Mouse (Mus musculus): ENCODE results near the gene Cwc15. TPM values are rescaled to one million over a fixed set of nuclear protein-coding genes. Genes with fewer than 3 reads are reported as not detected.
A peak's percentile ranks its signal among the peaks of the same experiment; 100 is the strongest.
"Not testable (repeated sequence)": the region's sequence is repeated elsewhere in the genome, so short reads cannot be mapped to it uniquely, and the experiment has no call there.

Cwc15 gene
- polyA plus RNA-seq (2012; ENCODE audit: insufficient read depth, insufficient read length, missing spikeins): 146 and 164 TPM in 2 replicates

DNA sequence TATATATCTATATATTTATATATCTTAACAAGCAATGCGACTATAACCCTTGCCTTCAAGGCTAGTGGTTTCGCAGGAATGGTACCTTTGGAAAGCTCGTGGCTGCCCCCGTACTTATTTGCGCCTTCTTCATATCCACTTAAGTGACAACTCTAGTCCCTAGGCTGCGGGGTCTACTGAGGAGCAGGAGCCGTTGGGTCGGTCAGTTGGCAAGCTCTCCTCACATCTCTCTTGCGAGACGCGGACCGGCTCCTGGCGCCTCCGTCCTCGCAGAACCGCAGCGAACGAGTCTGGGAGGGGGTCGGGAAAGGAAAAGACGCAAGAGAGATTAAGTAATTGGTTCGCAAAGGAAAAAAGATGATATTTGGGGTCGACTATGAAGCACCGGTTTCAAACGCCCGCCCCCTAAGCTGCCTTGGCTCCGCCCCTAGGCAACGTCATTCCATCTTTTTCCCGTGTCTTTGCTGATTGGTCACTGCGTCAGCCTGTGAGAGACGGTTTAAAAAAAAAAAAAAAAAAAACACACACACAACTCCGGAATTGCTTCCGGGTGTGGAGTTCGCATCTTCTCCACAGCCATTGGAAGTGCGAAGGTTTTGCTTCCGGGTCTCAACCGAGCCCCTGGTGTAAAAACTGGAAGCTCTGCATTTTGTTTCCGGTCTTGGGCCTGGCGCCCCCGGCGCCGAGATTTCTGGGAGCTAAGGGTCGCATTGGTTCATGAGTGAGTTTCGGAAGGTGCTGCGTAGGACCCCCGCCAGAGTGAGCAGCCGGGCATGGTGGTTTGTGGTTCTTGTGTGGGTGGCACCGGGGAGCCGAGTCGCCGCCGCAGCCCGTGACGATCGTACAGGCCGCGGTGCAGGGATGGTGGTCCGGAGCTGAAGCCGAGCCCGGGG is at the start of gene Cwc15, which contains the start of gene Kdm4d:
Cwc15 (plus strand) TSS at position 595 of the 893 bp plus-strand sequence.
Kdm4d (minus strand) TSS at position 460 of the 893 bp plus-strand sequence.
- Histone ChIP-seq H3K4me1 (ENCODE audit: control insufficient read depth, insufficient read depth, insufficient read length, low read length) (no peaks in the 10 kb centered on the region), H3K4me3 (ENCODE audit: insufficient read depth, low read depth, low read length) (peak within 1 kb of the TSS; percentile 95), H3K27ac (replicated peaks; ENCODE audit: low read depth, low read length) (peak within 1 kb of the TSS; percentile 53)

DNA sequence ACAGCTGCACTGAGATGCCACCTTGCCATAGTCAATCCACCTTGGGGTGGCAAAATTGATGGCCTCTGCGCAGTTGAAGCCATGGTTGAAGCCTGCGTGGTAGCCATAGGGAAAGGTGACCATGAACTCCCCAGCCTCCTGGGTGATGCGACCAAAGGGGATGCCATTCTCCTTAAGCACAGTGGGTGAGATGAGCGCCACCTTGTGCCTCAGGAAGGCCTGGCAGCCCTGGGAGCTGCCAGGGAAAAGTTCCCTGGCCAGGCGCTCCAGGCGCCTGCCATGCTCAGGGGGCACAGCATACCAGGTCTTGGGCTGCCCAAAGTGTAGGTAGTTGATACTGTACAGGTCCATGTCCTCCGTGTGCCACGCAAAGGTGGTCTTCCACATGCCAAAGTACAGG is 49.3 kb upstream of the Cwc15 start:
- not testable (repeated sequence) for H3K4me3 ChIP-seq (ENCODE audit: insufficient read depth, low read depth, low read length); H3K4me1 ChIP-seq (ENCODE audit: control insufficient read depth, insufficient read depth, insufficient read length, low read length); H3K27ac ChIP-seq (replicated peaks; ENCODE audit: low read depth, low read length)

DNA sequence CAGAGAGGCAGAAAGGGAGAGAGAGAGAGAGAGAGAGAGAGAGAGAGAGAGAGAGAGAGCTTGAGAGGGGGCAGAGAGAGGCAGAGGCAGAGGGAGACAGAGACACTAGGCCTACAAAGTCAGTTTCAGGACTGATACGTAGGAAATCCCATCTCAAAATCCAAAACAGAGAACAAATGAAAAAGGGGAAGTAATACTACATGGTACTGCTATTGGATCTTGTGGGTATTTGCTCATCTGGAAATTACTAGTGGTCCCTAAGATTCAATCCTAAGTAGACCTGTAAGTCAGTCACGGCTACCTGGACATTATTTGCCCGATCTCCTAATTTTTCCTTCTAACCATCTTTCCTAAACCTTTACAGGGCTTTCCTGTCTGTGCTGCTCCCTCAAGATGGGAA is 44.1 kb upstream of the Cwc15 start:
- Histone ChIP-seq H3K4me1 (ENCODE audit: control insufficient read depth, insufficient read depth, insufficient read length, low read length) (no peaks in the 10 kb centered on the region), H3K4me3 (ENCODE audit: insufficient read depth, low read depth, low read length) (no peak overlapping the region)

DNA sequence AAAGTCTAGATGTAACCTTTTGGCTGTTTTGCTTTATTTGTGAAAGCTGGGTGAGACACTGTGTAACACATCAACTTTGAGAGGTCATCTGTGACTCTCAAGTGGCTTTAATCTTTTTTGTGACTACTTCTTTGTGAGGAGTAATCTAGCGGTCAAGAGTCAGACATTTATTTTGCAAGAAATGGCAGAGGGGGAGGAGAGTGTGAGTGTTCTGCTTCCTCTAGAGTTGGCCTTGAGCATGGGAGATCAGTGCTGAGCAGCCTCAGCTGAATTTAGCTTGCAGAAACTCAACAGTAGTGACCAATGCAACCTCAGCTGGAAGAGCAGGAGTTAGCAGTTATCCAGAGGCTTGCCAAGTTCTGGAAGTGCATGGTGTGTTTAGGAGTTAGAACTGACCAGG is 37.9 kb upstream of the Cwc15 start:
- not testable (repeated sequence) for H3K27ac ChIP-seq (replicated peaks; ENCODE audit: low read depth, low read length); H3K4me1 ChIP-seq (ENCODE audit: control insufficient read depth, insufficient read depth, insufficient read length, low read length)

More for the DNA sequence above, 44.1 kb upstream of the Cwc15 start:
- H3K27ac ChIP-seq (replicated peaks; ENCODE audit: low read depth, low read length): no peak overlapping the region

DNA sequence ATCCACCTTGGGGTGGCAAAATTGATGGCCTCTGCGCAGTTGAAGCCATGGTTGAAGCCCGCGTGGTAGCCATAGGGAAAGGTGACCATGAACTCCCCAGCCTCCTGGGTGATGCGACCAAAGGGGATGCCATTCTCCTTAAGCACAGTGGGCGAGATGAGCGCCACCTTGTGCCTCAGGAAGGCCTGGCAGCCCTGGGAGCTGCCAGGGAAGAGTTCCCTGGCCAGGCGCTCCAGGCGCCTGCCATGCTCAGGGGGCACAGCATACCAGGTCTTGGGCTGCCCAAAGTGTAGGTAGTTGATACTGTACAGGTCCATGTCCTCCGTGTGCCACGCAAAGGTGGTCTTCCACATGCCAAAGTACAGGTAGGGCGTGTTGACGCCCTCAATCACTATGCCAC is 36.7 kb upstream of the Cwc15 start:
- not testable (repeated sequence) for H3K4me3 ChIP-seq (ENCODE audit: insufficient read depth, low read depth, low read length); H3K27ac ChIP-seq (replicated peaks; ENCODE audit: low read depth, low read length); H3K4me1 ChIP-seq (ENCODE audit: control insufficient read depth, insufficient read depth, insufficient read length, low read length)

More for the DNA sequence above, 37.9 kb upstream of the Cwc15 start:
- not testable (repeated sequence) for H3K4me3 ChIP-seq (ENCODE audit: insufficient read depth, low read depth, low read length)

DNA sequence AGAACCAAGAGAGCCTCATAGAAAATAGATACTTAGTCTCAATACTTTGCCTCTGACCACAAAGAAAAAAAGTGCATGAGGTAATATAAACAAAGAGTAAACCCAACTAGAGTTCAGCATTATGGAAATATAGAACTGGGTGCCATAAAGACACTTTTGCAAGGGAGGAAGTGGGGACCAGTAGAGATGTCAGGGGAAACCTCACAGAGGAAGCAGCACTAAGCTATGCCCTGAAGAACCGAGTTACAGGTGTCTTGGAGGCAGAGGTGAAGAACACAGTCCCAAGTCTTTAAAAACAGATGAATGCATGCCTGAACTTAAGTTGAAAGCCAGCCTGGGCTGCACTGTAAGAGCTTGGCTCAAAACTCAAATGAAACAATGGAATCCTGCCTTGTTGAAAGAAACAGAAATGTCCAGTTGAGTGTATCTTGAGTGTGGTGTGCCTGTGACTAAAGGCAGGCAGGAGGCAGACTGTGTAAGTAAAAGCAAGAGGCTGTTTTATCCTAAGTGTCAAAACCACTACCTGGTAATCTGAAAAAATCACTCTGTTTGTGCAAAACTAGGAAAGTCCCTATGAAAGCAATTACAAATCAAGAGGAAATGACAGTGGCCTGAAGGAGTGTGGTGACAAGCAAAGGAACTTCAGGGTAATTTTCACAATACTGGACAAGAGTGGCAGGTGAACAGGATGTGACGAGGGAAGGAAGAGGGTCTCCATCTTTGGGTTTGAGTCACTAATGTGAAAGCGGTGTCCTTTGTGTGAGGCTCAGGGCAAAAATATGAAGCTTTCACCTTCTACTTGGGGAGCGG is 1.3 kb upstream of the Cwc15 start:
- H3K4me1 ChIP-seq (ENCODE audit: control insufficient read depth, insufficient read depth, insufficient read length, low read length): no peaks in the 10 kb centered on the region
- no peak overlapping the region for H3K27ac ChIP-seq (replicated peaks; ENCODE audit: low read depth, low read length)
- no peak overlapping the region for H3K4me3 ChIP-seq (ENCODE audit: insufficient read depth, low read depth, low read length)

DNA sequence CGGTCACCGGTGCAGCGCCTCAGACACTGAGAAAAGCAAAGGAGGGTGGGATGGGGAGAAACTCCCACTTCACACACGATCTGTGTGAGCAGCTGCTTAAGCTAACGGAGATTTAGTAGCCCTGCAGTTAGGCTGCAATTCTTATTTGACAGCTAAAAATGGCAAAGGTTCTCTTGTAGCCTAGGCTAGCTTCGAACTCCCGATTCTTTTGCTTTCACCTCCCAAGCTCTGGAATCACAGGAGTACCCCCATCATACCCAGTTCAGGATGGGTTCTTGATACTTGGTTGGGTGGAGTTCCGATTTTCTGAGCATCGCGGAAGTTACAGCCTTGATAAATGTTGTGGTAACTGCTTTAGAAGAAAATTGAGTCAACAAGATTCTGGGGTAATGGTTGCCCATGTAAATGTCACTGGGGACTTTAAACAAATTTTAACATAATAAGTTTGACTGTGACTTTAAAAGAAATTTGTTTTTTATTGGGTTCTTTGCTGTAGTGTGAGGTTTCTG is 553 bp downstream of the Cwc15 start:
- Histone ChIP-seq H3K4me1 (ENCODE audit: control insufficient read depth, insufficient read depth, insufficient read length, low read length) (no peaks in the 10 kb centered on the region), H3K27ac (replicated peaks; ENCODE audit: low read depth, low read length) (peak overlapping the region; percentile 50)

DNA sequence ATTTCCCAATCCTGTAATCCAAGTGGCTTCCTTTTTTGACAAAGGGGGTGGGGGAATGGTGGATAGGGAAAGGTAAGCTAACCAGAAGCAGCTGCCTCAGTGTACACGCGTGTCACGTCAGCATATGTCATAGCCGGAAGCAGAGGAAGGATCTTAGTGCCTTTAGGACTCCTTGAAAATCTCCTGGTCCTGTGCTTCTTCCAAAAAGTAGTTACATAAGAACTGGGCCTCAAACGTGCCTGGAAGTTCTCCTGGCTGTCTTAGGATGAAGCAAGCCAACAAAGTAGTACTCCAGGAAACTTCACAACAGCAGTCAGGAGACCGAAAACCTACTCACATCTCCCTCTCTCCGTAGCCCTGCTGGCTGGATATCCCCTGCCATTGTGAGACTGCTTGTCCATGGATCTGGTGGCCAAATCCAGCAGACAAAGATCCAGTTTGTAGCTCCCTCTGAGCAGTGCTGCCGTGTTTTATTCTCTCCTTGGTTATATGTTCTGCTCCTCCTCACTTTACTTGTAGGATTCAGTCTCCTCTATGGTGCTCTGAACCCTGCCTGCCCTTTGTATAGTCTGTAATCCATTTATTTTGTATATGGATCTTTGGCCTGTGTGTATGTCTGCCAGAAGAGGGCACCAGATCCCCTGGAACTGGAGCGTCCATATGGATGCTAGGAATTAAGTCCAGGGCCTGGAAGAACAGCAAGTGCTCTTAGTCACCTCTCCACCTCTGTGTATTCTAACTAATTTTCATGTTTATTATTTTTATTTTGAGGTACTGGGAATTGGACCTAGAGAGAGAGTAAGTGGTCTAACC is 12.4 kb downstream of the Cwc15 start:
- Histone ChIP-seq H3K27ac (replicated peaks; ENCODE audit: low read depth, low read length) (no peak overlapping the region), H3K4me1 (ENCODE audit: control insufficient read depth, insufficient read depth, insufficient read length, low read length) (no peaks in the 10 kb centered on the region), H3K4me3 (ENCODE audit: insufficient read depth, low read depth, low read length) (no peak overlapping the region)

More for the DNA sequence above, 553 bp downstream of the Cwc15 start:
- H3K4me3 ChIP-seq (ENCODE audit: insufficient read depth, low read depth, low read length): peak overlapping the region; percentile 94

DNA sequence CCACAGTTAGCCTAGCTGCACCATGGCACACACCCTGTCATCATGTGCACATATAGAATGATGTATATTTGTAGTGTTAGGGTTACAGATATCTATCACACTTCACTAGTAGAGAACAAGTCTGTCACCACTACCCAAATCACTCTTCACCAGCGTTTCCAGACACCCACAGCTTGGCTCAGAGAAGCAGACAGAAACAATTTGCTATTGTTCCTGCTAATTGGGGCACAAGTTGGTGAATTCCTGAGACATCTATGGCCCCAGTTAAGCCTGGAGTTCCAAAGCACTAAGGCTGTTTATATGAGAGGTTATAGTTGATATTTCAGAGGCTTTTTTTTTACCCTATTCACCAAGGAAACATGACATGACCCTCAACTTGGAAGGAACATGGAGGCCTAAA is 16.9 kb downstream of the Cwc15 start:
- Histone ChIP-seq H3K27ac (replicated peaks; ENCODE audit: low read depth, low read length) (no peak overlapping the region), H3K4me1 (ENCODE audit: control insufficient read depth, insufficient read depth, insufficient read length, low read length) (no peaks in the 10 kb centered on the region), H3K4me3 (ENCODE audit: insufficient read depth, low read depth, low read length) (no peak overlapping the region)

DNA sequence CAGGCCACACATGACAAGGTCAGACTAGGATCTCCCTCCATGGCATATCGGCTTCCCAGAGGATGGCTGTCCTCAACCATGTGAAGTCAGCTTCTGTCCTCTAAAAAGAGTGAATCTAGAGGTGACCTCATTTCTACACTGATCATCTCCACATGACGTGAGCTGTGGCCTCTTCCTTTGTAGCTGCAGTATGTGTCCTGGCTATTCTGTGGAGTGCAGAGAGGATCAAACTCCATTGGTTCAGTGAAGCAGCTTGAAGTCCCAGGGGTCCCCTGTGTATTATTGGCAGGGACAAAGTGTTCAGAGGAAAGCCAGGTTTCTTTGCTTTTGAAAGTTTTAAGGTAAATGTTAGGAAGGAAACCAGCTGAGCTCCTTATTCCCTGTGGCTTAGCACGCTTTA is 17.7 kb downstream of the Cwc15 start:
- Histone ChIP-seq H3K4me1 (ENCODE audit: control insufficient read depth, insufficient read depth, insufficient read length, low read length) (no peaks in the 10 kb centered on the region), H3K4me3 (ENCODE audit: insufficient read depth, low read depth, low read length) (no peak overlapping the region), H3K27ac (replicated peaks; ENCODE audit: low read depth, low read length) (no peak overlapping the region)

DNA sequence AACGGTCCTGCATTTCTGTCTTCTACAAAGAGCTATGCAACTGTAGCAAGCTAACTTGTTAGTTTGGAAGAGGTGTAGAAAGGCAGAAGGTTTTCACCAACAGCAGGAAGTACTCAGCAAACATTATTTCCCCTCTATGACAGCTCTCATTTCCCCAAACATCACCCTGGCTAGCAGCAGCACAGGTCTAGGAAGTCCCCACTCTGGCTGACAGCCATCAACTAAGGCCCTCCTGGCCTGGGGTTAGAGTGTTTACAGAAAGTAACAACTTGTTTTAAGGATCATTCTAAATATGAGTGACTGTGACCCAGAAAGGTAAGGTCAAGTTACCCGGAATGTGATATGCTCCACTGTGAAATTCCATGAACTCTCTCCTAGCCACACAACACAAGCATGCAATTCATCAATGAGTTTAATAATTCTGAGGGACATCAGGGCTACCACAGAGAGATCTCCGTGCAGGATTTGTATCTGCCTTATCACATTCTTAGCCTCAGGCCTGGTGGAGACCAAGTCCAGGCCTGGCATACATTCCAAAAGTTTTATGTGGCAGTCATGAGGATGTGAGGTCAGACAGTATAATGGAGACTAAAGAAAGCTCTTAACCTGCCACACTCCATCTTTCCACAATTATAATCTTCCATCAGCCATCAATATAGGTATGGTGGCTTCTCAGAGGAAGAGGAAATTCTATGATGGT is 20.7 kb downstream of the Cwc15 start:
- no peaks in the 10 kb centered on the region for H3K4me1 ChIP-seq (ENCODE audit: control insufficient read depth, insufficient read depth, insufficient read length, low read length)
- H3K27ac ChIP-seq (replicated peaks; ENCODE audit: low read depth, low read length): no peak overlapping the region
- no peak overlapping the region for H3K4me3 ChIP-seq (ENCODE audit: insufficient read depth, low read depth, low read length)

DNA sequence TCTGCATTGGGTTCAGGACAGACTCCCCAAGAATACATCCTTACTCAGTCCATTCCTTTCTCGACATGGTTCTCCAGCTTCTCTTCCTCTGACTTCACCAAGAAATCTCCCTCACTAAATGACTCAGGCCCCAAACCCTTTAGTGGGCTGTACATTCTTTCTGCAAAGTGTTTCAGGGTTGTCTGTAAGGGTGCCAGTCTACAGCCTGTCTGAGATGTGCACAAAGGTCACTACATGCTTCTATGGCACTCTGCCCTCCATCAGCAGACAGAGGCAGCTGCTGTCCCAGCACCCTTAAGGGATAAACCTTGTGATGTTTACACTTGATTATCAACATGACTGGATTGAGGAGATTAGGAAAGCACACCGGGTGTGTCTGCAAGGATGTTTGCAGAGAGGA is 21.3 kb downstream of the Cwc15 start:
- no peak overlapping the region for H3K27ac ChIP-seq (replicated peaks; ENCODE audit: low read depth, low read length)
- no peaks in the 10 kb centered on the region for H3K4me1 ChIP-seq (ENCODE audit: control insufficient read depth, insufficient read depth, insufficient read length, low read length)
- no peak overlapping the region for H3K4me3 ChIP-seq (ENCODE audit: insufficient read depth, low read depth, low read length)

DNA sequence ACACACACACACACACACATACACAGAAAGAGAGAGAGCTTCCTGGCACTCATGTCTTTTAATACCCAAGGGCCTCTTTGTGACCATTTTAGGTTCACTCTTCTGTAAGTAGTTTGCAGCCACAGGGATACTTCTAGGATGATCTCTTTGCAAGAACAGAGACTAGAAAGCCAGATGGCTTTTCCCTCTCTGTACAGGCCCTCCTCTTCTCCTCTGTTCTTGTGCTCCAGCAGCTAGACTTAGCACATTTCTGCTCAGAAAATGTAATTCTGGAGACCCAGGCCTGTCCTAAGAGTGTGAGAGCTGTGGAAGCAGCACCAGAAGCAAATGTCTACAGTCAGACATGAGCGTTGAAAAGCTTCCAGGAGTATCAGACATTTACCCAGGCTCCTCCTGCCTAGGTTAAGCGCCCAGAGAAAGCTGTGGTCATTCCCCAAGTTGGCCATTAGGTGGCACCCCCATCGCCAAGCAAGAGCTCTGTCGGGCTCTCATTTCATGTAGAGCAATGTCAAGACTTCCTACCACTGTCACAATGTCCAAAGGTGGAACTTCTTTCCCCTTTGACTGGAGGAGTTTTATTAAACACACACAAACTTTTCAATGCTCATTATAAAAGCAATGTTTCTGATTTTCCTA is 23.1 kb downstream of the Cwc15 start:
- no peak overlapping the region for H3K27ac ChIP-seq (replicated peaks; ENCODE audit: low read depth, low read length)
- H3K4me1 ChIP-seq (ENCODE audit: control insufficient read depth, insufficient read depth, insufficient read length, low read length): no peaks in the 10 kb centered on the region
- H3K4me3 ChIP-seq (ENCODE audit: insufficient read depth, low read depth, low read length): no peak overlapping the region

DNA sequence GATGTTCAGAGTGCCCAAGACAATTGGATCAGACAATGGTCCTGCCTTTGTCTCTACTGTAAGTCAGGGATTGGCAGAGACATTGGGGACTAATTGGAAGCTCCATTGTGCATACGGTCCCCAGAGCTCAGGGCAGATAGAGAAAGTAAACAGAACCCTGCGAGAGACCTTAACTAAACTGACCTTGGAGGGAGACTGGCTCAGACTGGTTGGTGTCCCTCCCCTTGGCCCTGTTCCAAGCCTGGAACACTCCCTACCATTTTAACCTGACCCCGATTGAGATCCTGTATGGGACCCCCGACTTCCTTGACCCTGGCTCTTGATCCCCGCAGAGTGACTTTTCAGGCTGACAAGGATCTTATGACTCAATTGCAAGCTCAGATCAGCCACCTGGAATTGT is 29.6 kb downstream of the Cwc15 start:
- Histone ChIP-seq H3K4me1 (ENCODE audit: control insufficient read depth, insufficient read depth, insufficient read length, low read length) (no peaks in the 10 kb centered on the region), H3K4me3 (ENCODE audit: insufficient read depth, low read depth, low read length) (no peak overlapping the region), H3K27ac (replicated peaks; ENCODE audit: low read depth, low read length) (no peak overlapping the region)
